Mouse (Mus musculus): Measurements from ENCODE around the gene Astn2.

GRCm38 (mm10) chr4:65744788-65745187 lies 659.6 kb downstream of the Astn2 start:
- TF ChIP-seq CTCF (IDR thresholded peaks at IDR 0.05; ENCODE audit: control insufficient read depth, insufficient read depth, low read length) (no peak), POLR2A (IDR thresholded peaks at IDR 0.05; ENCODE audit: borderline replicate concordance, control insufficient read depth, low read depth, low read length) (no peak)

All from bone marrow, adult 2 months (tissue).